Mouse (Mus musculus): Measurements from ENCODE around the gene Kcnip3. TPM values are rescaled to one million over a fixed set of nuclear protein-coding genes. Genes with fewer than 3 reads are reported as not detected.

Kcnip3 gene
- total and polyA plus RNA-seq, 2 experiments, result 0.09 to 0.45 TPM

GRCm38 (mm10) chr2:127521172-127522005 is 505 bp downstream of the Kcnip3 start:
- Histone ChIP-seq H3K27ac (replicated peaks; ENCODE audit: insufficient read depth, low read depth, low read length) (no peak overlapping the region), H3K36me3 (ENCODE audit: control insufficient read depth, insufficient read depth, low read length) (no peaks in the 10 kb centered on the region), H3K4me1 (ENCODE audit: control insufficient read depth, insufficient read depth, low read length) (no peaks in the 10 kb centered on the region), H3K79me2 (ENCODE audit: control insufficient read depth, insufficient read depth, low read length) (no peaks in the 10 kb centered on the region), H3K9ac (ENCODE audit: low read depth, low read length) (no peak overlapping the region), H3K27me3 (ENCODE audit: control insufficient read depth, insufficient read depth, low read length) (no peaks in the 10 kb centered on the region), H3K4me3 (ENCODE audit: insufficient read depth, low read depth, low read length) (peak overlapping the region; percentile 15)
- WGBS, result 9% methylated on average over 18 of the region's 18 CpGs
- no peak for DNase-seq (ENCODE audit: extremely low read depth, low read depth, low spot score)
- TF ChIP-seq POLR2A (IDR thresholded peaks at IDR 0.05; ENCODE audit: extremely low read depth, insufficient read depth, low read length) (no peak), CTCF (IDR thresholded peaks at IDR 0.05; ENCODE audit: low read depth, low read length) (no peak)

- no peak for DNase-seq (ENCODE audit: extremely low read depth, low read depth, low spot score)
- Histone ChIP-seq H3K4me1 (ENCODE audit: control insufficient read depth, insufficient read depth, low read length) (no peaks in the 10 kb centered on the region), H3K36me3 (ENCODE audit: control insufficient read depth, insufficient read depth, low read length) (no peaks in the 10 kb centered on the region), H3K27me3 (ENCODE audit: control insufficient read depth, insufficient read depth, low read length) (no peaks in the 10 kb centered on the region), H3K9ac (ENCODE audit: low read depth, low read length) (no peak overlapping the region), H3K4me3 (ENCODE audit: insufficient read depth, low read depth, low read length) (no peak overlapping the region), H3K27ac (replicated peaks; ENCODE audit: insufficient read depth, low read depth, low read length) (no peak overlapping the region), H3K79me2 (ENCODE audit: control insufficient read depth, insufficient read depth, low read length) (no peaks in the 10 kb centered on the region)
- TF ChIP-seq POLR2A (IDR thresholded peaks at IDR 0.05; ENCODE audit: extremely low read depth, insufficient read depth, low read length) (no peak), CTCF (IDR thresholded peaks at IDR 0.05; ENCODE audit: low read depth, low read length) (no peak)
Measured at GRCm38 (mm10) chr2:127520123-127520522, 1.8 kb downstream of the Kcnip3 start.

- no peak for DNase-seq (ENCODE audit: extremely low read depth, low read depth, low spot score)
- no peak for TF ChIP-seq CTCF (IDR thresholded peaks at IDR 0.05; ENCODE audit: low read depth, low read length)
- TF ChIP-seq POLR2A (IDR thresholded peaks at IDR 0.05; ENCODE audit: extremely low read depth, insufficient read depth, low read length), result no peak
- Histone ChIP-seq H3K27me3 (ENCODE audit: control insufficient read depth, insufficient read depth, low read length) (no peaks in the 10 kb centered on the region), H3K79me2 (ENCODE audit: control insufficient read depth, insufficient read depth, low read length) (no peaks in the 10 kb centered on the region), H3K4me1 (ENCODE audit: control insufficient read depth, insufficient read depth, low read length) (no peaks in the 10 kb centered on the region), H3K4me3 (ENCODE audit: insufficient read depth, low read depth, low read length) (no peak overlapping the region), H3K27ac (replicated peaks; ENCODE audit: insufficient read depth, low read depth, low read length) (no peak overlapping the region), H3K9ac (ENCODE audit: low read depth, low read length) (no peak overlapping the region), H3K36me3 (ENCODE audit: control insufficient read depth, insufficient read depth, low read length) (no peaks in the 10 kb centered on the region)
- WGBS, result 73% methylated on average over 5 of the region's 5 CpGs
Measured at GRCm38 (mm10) chr2:127519308-127519707, 2.6 kb downstream of the Kcnip3 start.

GRCm38 (mm10) chr2:127518831-127519230 is 3.1 kb downstream of the Kcnip3 start:
- WGBS, result 61% methylated on average over 3 of the region's 3 CpGs
- TF ChIP-seq CTCF (IDR thresholded peaks at IDR 0.05; ENCODE audit: low read depth, low read length), result no peak
- TF ChIP-seq POLR2A (IDR thresholded peaks at IDR 0.05; ENCODE audit: extremely low read depth, insufficient read depth, low read length), result no peak

GRCm38 (mm10) chr2:127518273-127518672 is 3.6 kb downstream of the Kcnip3 start:
- no peaks in the 10 kb centered on the region for H3K4me1 ChIP-seq (ENCODE audit: control insufficient read depth, insufficient read depth, low read length)
- H3K27ac ChIP-seq (replicated peaks; ENCODE audit: insufficient read depth, low read depth, low read length), result no peak overlapping the region
- TF ChIP-seq CTCF (IDR thresholded peaks at IDR 0.05; ENCODE audit: low read depth, low read length) (no peak), POLR2A (IDR thresholded peaks at IDR 0.05; ENCODE audit: extremely low read depth, insufficient read depth, low read length) (no peak)
- DNase-seq (ENCODE audit: extremely low read depth, low read depth, low spot score), result no peak
- H3K27me3 ChIP-seq (ENCODE audit: control insufficient read depth, insufficient read depth, low read length), result no peaks in the 10 kb centered on the region
- no peak overlapping the region for H3K9ac ChIP-seq (ENCODE audit: low read depth, low read length)
- H3K79me2 ChIP-seq (ENCODE audit: control insufficient read depth, insufficient read depth, low read length), result no peaks in the 10 kb centered on the region
- H3K36me3 ChIP-seq (ENCODE audit: control insufficient read depth, insufficient read depth, low read length), result no peaks in the 10 kb centered on the region
- 36% methylated on average over 3 of the region's 3 CpGs for WGBS
- H3K4me3 ChIP-seq (ENCODE audit: insufficient read depth, low read depth, low read length), result no peak overlapping the region

More at GRCm38 (mm10) chr2:127518831-127519230, 3.1 kb downstream of the Kcnip3 start:
- no peaks in the 10 kb centered on the region for H3K27me3 ChIP-seq (ENCODE audit: control insufficient read depth, insufficient read depth, low read length)
- no peaks in the 10 kb centered on the region for H3K36me3 ChIP-seq (ENCODE audit: control insufficient read depth, insufficient read depth, low read length)
- H3K27ac ChIP-seq (replicated peaks; ENCODE audit: insufficient read depth, low read depth, low read length), result no peak overlapping the region
- no peak for DNase-seq (ENCODE audit: extremely low read depth, low read depth, low spot score)
- no peaks in the 10 kb centered on the region for H3K79me2 ChIP-seq (ENCODE audit: control insufficient read depth, insufficient read depth, low read length)
- H3K4me1 ChIP-seq (ENCODE audit: control insufficient read depth, insufficient read depth, low read length), result no peaks in the 10 kb centered on the region
- no peak overlapping the region for H3K4me3 ChIP-seq (ENCODE audit: insufficient read depth, low read depth, low read length)
- H3K9ac ChIP-seq (ENCODE audit: low read depth, low read length), result no peak overlapping the region

- Histone ChIP-seq H3K27me3 (ENCODE audit: control insufficient read depth, insufficient read depth, low read length) (no peaks in the 10 kb centered on the region), H3K4me3 (ENCODE audit: insufficient read depth, low read depth, low read length) (no peak overlapping the region), H3K36me3 (ENCODE audit: control insufficient read depth, insufficient read depth, low read length) (no peaks in the 10 kb centered on the region), H3K79me2 (ENCODE audit: control insufficient read depth, insufficient read depth, low read length) (no peaks in the 10 kb centered on the region), H3K4me1 (ENCODE audit: control insufficient read depth, insufficient read depth, low read length) (no peaks in the 10 kb centered on the region), H3K27ac (replicated peaks; ENCODE audit: insufficient read depth, low read depth, low read length) (no peak overlapping the region), H3K9ac (ENCODE audit: low read depth, low read length) (no peak overlapping the region)
- no peak for TF ChIP-seq POLR2A (IDR thresholded peaks at IDR 0.05; ENCODE audit: extremely low read depth, insufficient read depth, low read length)
- TF ChIP-seq CTCF (IDR thresholded peaks at IDR 0.05; ENCODE audit: low read depth, low read length), result no peak
- WGBS, result 74% methylated on average over 8 of the region's 8 CpGs
- DNase-seq (ENCODE audit: extremely low read depth, low read depth, low spot score), result no peak
Measured at GRCm38 (mm10) chr2:127517081-127517480, 4.8 kb downstream of the Kcnip3 start.
